Mouse (Mus musculus): ENCODE measurements around the gene Tmem262. TPM values are rescaled to one million over a fixed set of nuclear protein-coding genes. Genes with fewer than 3 reads are reported as not detected.

Tmem262 gene
- polyA plus RNA-seq, 1 experiment from 2014 or later = not detected

DNA sequence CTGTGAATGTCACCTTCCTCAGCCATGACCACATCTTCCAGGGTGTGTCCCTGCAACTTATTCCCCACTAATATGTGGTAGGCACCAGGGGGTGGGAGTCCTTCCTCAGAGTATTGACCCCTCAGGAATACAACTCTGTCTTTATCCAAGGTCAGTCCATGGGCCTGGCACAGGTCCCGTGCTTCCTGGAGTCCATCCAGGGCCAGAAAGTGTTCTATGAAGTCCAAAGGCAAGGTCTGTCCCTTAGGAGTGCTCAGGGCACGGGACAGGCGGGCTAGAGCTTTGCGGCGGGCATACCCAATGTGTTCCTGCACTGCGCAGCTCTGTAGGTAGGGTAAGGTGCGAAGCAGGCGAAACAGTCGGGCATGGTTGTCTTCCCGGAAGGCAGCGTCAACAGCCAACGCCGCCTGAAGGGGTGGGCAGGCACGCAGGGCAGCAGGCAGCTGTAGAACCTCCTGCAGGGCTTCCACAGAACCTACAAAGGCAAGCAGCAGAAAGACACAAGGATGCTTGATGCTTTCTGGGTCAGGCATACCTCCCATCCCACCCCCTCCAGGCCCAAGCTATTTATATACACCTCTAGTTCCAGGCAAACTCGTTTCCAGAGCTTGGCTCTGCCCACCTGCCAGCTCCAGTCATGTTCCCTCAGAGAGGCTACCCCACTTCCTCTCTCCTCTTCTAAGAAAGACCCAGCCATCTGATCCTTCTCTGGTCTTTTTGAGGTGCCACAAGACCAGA, 36.4 kb downstream of the Tmem262 start:
- 0 out of 2 replicates have a peak overlapping the region, but pooled peaks have one; percentile 2 for H3K9ac ChIP-seq

GRCm38 (mm10) chr19:6117346-6117985, 37.6 kb downstream of the Tmem262 start:
- Histone ChIP-seq H3K9me3 (no peaks in the 10 kb centered on the region), H3K27me3 (no peaks in the 10 kb centered on the region), H3K4me3 (peak overlapping the region; percentile 70), H3K9ac (peak overlapping the region; percentile 81), H3K27ac (peak overlapping the region; percentile 99), H3K36me3 (peaks cover 25% of the 10 kb centered on the region), H3K4me1 (peaks cover 22% of the 10 kb centered on the region), H3K4me2 (peak overlapping the region; percentile 85)
- no peak for ATAC-seq (ENCODE audit: borderline replicate concordance, extremely low read depth, low FRiP score, low TSS enrichment)
- 3% methylated on average over 32 of the region's 32 CpGs for WGBS

More for the DNA sequence above, 36.4 kb downstream of the Tmem262 start:
- no peak for ATAC-seq (ENCODE audit: borderline replicate concordance, extremely low read depth, low FRiP score, low TSS enrichment)
- Histone ChIP-seq H3K36me3 (peaks cover 25% of the 10 kb centered on the region), H3K4me2 (peak overlapping the region; percentile 85; the same call in 1 of the 2 replicates), H3K4me3 (0 out of 2 replicates have a peak overlapping the region, but pooled peaks have one; percentile 6), H3K4me1 (peaks cover 22% of the 10 kb centered on the region), H3K27me3 (no peaks in the 10 kb centered on the region), H3K27ac (no peak overlapping the region), H3K9me3 (no peaks in the 10 kb centered on the region)
- WGBS = 87% methylated on average over 15 of the region's 15 CpGs

- H3K27me3 ChIP-seq = no peaks in the 10 kb centered on the region
- peak within 1 kb of the TSS; percentile 99 for H3K27ac ChIP-seq
- H3K9me3 ChIP-seq = no peaks in the 10 kb centered on the region
- peaks cover 22% of the 10 kb centered on the region for H3K4me1 ChIP-seq
- H3K4me3 ChIP-seq = peak within 1 kb of the TSS; percentile 70
- H3K36me3 ChIP-seq = peaks cover 25% of the 10 kb centered on the region
- ATAC-seq (ENCODE audit: borderline replicate concordance, extremely low read depth, low FRiP score, low TSS enrichment) = peak; percentile 87
- under 1% methylated on average over 76 of the region's 77 CpGs for WGBS
- peak within 1 kb of the TSS; percentile 85 for H3K4me2 ChIP-seq
- H3K9ac ChIP-seq = peak within 1 kb of the TSS; percentile 81
Observed at GRCm38 (mm10) chr19:6117986-6118676, 38.3 kb downstream of the Tmem262 start, which contains the start of gene Sac3d1. Gene Sac3d1, minus strand, starts transcription at chr19:6118650.

- ATAC-seq (ENCODE audit: borderline replicate concordance, extremely low read depth, low FRiP score, low TSS enrichment) = peak; percentile 35
- H3K4me2 ChIP-seq = peak overlapping the region; percentile 85
- peaks cover 22% of the 10 kb centered on the region for H3K4me1 ChIP-seq
- H3K9me3 ChIP-seq = no peaks in the 10 kb centered on the region
- peaks cover 25% of the 10 kb centered on the region for H3K36me3 ChIP-seq
- peak overlapping the region; percentile 70 for H3K4me3 ChIP-seq
- H3K27ac ChIP-seq = peak overlapping the region; percentile 99
- H3K9ac ChIP-seq = peak overlapping the region; percentile 81
- 1% methylated on average over 8 of the region's 8 CpGs for WGBS
- no peaks in the 10 kb centered on the region for H3K27me3 ChIP-seq
Observed at GRCm38 (mm10) chr19:6118677-6119185, 38.9 kb downstream of the Tmem262 start.

DNA sequence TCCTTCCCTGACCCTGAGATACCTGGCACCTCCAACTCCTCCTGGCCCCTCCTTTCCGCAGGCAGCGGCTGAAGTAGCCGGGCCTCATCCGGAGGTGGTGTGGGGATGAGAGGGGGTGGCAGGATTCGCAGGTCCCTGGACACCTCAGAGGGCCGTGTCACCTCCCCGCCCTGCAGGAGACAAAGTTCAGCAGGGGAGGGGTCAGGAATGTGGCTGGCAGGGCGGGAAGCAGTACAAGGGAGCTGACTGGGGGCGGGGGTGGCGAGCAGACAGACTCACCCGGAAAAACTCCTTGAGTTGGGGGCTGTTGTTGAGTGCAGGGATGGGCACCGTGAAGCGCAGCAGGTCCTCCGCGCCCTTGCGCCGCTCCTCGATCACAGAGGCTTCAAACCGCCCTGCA, 41.9 kb downstream of the Tmem262 start:
- Histone ChIP-seq H3K4me2 (no peak overlapping the region), H3K27me3 (no peaks in the 10 kb centered on the region), H3K27ac (no peak overlapping the region), H3K9me3 (no peaks in the 10 kb centered on the region), H3K36me3 (no peaks in the 10 kb centered on the region), H3K9ac (no peak overlapping the region), H3K4me3 (no peak overlapping the region), H3K4me1 (peaks cover 16% of the 10 kb centered on the region)
- WGBS = 28% methylated on average over 19 of the region's 19 CpGs
- ATAC-seq (ENCODE audit: borderline replicate concordance, extremely low read depth, low FRiP score, low TSS enrichment) = no peak

DNA sequence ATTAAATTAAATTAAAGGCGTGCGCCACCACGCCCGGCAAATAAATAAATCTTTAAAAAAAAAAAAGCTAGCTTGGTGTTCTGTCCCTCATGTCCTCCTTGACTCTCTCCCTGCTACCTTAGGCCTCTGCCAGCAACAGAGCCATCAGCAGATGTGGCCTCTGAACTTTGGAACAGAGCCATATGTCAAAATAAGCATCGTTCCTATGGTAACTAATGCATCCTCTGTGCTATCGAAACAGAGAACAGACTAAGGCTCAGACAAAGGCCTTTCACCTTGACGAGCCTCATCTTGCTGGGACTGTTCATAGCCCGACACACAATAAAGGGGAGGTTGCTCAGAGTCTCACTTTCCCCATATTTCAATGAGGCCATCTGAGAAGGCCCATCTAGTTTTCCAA, 43.5 kb downstream of the Tmem262 start:
- Histone ChIP-seq H3K36me3 (no peaks in the 10 kb centered on the region), H3K4me3 (no peak overlapping the region), H3K27me3 (no peaks in the 10 kb centered on the region), H3K9ac (no peak overlapping the region), H3K4me1 (peaks cover 13% of the 10 kb centered on the region), H3K4me2 (no peak overlapping the region), H3K9me3 (no peaks in the 10 kb centered on the region), H3K27ac (no peak overlapping the region)
- 71% methylated on average over 8 of the region's 8 CpGs for WGBS
- no peak for ATAC-seq (ENCODE audit: borderline replicate concordance, extremely low read depth, low FRiP score, low TSS enrichment)

GRCm38 (mm10) chr19:6124898-6125297, 45.1 kb downstream of the Tmem262 start:
- Histone ChIP-seq H3K9ac (no peak overlapping the region), H3K4me3 (no peak overlapping the region), H3K9me3 (no peaks in the 10 kb centered on the region), H3K4me1 (peaks cover 5% of the 10 kb centered on the region; the same call in 1 of the 2 replicates), H3K27ac (no peak overlapping the region), H3K36me3 (no peaks in the 10 kb centered on the region), H3K27me3 (no peaks in the 10 kb centered on the region), H3K4me2 (no peak overlapping the region)
- ATAC-seq (ENCODE audit: borderline replicate concordance, extremely low read depth, low FRiP score, low TSS enrichment) = no peak
- 64% methylated on average over 2 of the region's 2 CpGs for WGBS

GRCm38 (mm10) chr19:6126289-6126688, 46.5 kb downstream of the Tmem262 start:
- H3K9me3 ChIP-seq = no peaks in the 10 kb centered on the region
- peaks cover 5% of the 10 kb centered on the region; the same call in 1 of the 2 replicates for H3K4me1 ChIP-seq
- no peak overlapping the region for H3K4me2 ChIP-seq
- H3K27me3 ChIP-seq = no peaks in the 10 kb centered on the region
- H3K27ac ChIP-seq = no peak overlapping the region
- H3K36me3 ChIP-seq = no peaks in the 10 kb centered on the region
- no peak overlapping the region for H3K9ac ChIP-seq
- ATAC-seq (ENCODE audit: borderline replicate concordance, extremely low read depth, low FRiP score, low TSS enrichment) = no peak
- 25% methylated on average over 4 of the region's 4 CpGs for WGBS
- H3K4me3 ChIP-seq = no peak overlapping the region

GRCm38 (mm10) chr19:6126789-6127580, 47.2 kb downstream of the Tmem262 start:
- Histone ChIP-seq H3K36me3 (no peaks in the 10 kb centered on the region), H3K27ac (peak overlapping the region; percentile 89; the same call in 1 of the 2 replicates), H3K9ac (peak overlapping the region; percentile 65; the same call in 1 of the 2 replicates), H3K4me1 (peaks cover 5% of the 10 kb centered on the region; the same call in 1 of the 2 replicates), H3K27me3 (no peaks in the 10 kb centered on the region), H3K9me3 (no peaks in the 10 kb centered on the region), H3K4me3 (peak overlapping the region; percentile 51), H3K4me2 (peak overlapping the region; percentile 59)
- WGBS = 66% methylated on average over 10 of the region's 10 CpGs
- ATAC-seq (ENCODE audit: borderline replicate concordance, extremely low read depth, low FRiP score, low TSS enrichment) = no peak

- H3K27me3 ChIP-seq = no peaks in the 10 kb centered on the region
- H3K36me3 ChIP-seq = no peaks in the 10 kb centered on the region
- peak within 1 kb of the TSS; percentile 89 for H3K27ac ChIP-seq
- H3K4me2 ChIP-seq = peak within 1 kb of the TSS; percentile 59
- under 1% methylated on average over 32 of the region's 32 CpGs for WGBS
- H3K4me1 ChIP-seq = peaks cover 5% of the 10 kb centered on the region; the same call in 1 of the 2 replicates
- H3K4me3 ChIP-seq = peak within 1 kb of the TSS; percentile 51
- H3K9ac ChIP-seq = peak within 1 kb of the TSS; percentile 65
- no peaks in the 10 kb centered on the region for H3K9me3 ChIP-seq
- peak; percentile 94 for ATAC-seq (ENCODE audit: borderline replicate concordance, extremely low read depth, low FRiP score, low TSS enrichment)
Observed at GRCm38 (mm10) chr19:6127760-6128341, 48.0 kb downstream of the Tmem262 start, which contains the start of gene Snx15. Gene Snx15, minus strand, starts transcription at chr19:6128304.

Measured in lung, embryonic 15.5 days (tissue).